Mouse (Mus musculus): ENCODE measurements at regions not wholly inside any gene's neighbourhood (a gene's known extent, or its start where the extent isn't known, plus 50 kb on each side); places are given as distances from the start of the nearest gene placed in this dataset.

- TF ChIP-seq POLR2A (IDR thresholded peaks at IDR 0.05; ENCODE audit: control insufficient read depth in 1 of 2, insufficient read depth in 1 of 2, low read depth in 1 of 2, low read length in 2 of 2, poor library complexity in 1 of 2): no peak
- no peak for TF ChIP-seq MXI1 (IDR thresholded peaks at IDR 0.05; ENCODE audit: low read depth, low read length)
- TF ChIP-seq EP300 (IDR thresholded peaks at IDR 0.05; ENCODE audit: low read depth in 1 of 2, low read length in 2 of 2): no peak
- no peak for TF ChIP-seq ZNF384 (IDR thresholded peaks at IDR 0.05; ENCODE audit: low read depth, low read length)
- TF ChIP-seq CTCF (IDR thresholded peaks at IDR 0.05 in 2 of 3, conservative IDR thresholded peaks at IDR 0.05 in 1 of 3; ENCODE audit: control insufficient read depth in 1 of 3, insufficient read depth in 1 of 3, low read depth in 2 of 3, low read length in 3 of 3, poor library complexity in 1 of 3, severe bottlenecking in 1 of 3): no peak
- TF ChIP-seq MAX (IDR thresholded peaks at IDR 0.05; ENCODE audit: low read length): no peak
- TF ChIP-seq SIN3A (IDR thresholded peaks at IDR 0.05; ENCODE audit: low read length): no peak
- TF ChIP-seq RAD21 (IDR thresholded peaks at IDR 0.05; ENCODE audit: low read depth, low read length): no peak
- TF ChIP-seq BHLHE40 (IDR thresholded peaks at IDR 0.05; ENCODE audit: borderline replicate concordance, low read depth, low read length): no peak
Observed at GRCm38 (mm10) chr10:19093689-19094088, 78.2 kb upstream of the Tnfaip3 start.
